Mouse (Mus musculus): ENCODE measurements around the gene Nhlrc1.

DNA sequence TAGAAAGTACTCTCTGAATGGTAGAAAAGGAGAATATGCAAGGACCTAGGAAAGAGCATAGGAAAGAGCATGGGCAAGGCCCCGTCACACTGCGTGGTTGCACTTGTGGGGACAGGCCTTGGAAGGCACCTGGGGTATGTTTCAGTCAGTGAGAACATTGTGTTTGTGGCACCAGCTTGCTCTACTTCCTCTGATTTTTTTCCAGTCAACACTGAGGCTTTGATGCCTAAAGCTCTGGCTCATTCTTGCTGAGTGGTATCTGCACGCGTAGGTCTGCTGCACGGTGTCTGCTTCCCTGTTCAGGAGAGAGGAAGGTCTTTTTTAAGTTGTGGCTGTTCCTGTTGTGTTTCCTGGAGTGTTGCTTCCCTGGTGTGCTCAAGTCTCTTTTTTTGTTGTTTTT lies 42.1 kb upstream of the Nhlrc1 start:
- TF ChIP-seq EP300 (IDR thresholded peaks at IDR 0.05; ENCODE audit: low read depth) = no peak
- no peak for TF ChIP-seq CTCF (IDR thresholded peaks at IDR 0.05; ENCODE audit: low read depth)
